Mouse (Mus musculus): Measurements from ENCODE around the gene Gnl2.

Gnl2 gene

GRCm38 (mm10) chr4:125085346-125085841 lies 69.0 kb downstream of the Gnl2 start:
- peak; percentile 78 for DNase-seq (ENCODE audit: low spot score)

DNA sequence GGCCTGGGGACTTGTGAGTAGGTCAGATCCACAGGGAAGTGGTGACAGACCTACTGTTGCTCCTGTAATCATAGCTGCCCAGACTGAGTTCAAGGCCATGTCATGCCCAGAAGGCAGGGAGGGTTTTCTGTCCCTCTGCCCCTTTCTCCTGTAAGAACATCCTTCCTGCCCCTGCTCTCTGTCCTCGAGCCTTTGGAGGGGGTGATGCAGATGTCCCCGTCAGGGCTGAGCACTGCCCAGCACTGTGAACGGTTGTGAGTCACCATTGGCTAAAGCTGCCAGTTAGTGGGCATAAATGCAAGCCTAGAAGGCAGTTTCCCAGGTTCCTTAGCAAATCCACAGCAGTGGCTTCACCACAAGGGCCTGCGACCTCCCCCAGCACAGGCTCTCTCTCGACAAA lies 76.6 kb downstream of the Gnl2 start:
- DNase-seq (ENCODE audit: low spot score), result no peak

DNA sequence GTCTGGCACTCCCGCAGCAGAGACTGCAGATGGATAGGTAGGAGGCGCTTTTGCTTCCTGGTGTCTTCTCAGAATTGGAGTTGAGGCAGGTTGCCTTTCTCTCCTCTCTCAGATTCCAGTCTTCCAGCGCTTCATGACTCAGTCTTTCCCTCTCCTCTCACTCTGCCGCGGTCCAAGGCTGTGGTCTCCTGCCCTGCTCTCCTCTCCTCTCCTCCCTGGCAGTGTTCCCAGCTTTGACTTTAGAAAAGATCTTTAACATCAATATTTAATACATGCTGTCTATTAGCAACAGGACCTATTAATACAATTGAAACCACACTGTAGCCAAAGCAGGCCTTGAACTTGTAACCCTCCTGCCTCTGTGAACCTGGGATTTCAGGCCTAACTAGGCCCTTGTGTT lies 79.7 kb downstream of the Gnl2 start:
- DNase-seq (ENCODE audit: low spot score), result no peak

- no peak for DNase-seq (ENCODE audit: low spot score)
Measured at GRCm38 (mm10) chr4:125097412-125097811, 81.0 kb downstream of the Gnl2 start.

GRCm38 (mm10) chr4:125099458-125099857 lies 83.1 kb downstream of the Gnl2 start:
- peak; percentile 91 for DNase-seq (ENCODE audit: low spot score)

DNA sequence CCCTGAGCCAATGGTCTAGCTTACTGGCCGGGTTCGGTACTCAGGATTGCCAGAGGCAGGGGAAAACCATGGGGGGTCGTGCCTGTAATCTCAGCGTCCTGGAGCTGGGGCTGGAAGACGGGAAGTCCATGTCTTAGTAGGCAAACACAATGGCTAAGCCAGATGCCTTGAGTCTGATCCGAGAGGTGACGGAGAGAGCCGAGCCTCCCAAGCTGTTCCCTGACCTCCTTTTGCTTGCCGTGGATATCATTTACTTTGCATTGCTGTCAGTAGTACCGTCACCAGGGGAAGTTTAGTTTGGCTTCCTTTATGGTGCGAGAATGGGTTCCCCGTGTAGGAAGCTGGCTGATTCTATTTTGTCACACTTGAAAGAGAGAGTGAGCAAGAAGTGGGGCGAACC lies 84.9 kb downstream of the Gnl2 start:
- DNase-seq (ENCODE audit: low spot score), result no peak
